Mouse (Mus musculus) thymus, postnatal 4 days (tissue): ENCODE data around the gene Gpr85.

Experiments
- DNase-seq: peaks from one replicate; pipeline ENCODE4 v3.0.0; 2021

The Gpr85 gene

GRCm38 (mm10) chr6:13812157-13812556, 27.6 kb downstream of the Gpr85 start:
- no peak for DNase-seq

GRCm38 (mm10) chr6:13800071-13800470, 39.7 kb downstream of the Gpr85 start:
- DNase-seq: peak; percentile 8

DNA sequence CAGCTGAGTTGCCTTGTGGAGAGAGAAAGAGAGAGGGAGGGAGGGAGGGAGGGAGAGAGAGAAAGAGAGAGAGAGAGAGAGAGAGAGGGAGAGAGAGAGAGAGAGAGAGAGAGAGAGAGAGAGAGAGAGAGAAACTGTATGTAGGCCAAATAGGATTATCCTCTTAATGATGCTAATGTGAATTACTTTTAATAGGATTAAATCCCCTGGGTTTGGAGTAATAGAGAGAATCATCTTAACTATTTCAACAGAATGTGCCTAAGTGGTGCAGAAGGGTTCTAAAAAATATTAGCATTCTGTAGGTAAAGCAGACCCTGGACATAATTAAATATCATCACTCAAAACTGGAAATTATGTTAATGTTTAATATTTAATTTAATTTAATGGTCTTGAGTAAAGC, 42.4 kb downstream of the Gpr85 start:
- DNase-seq: no peak
